Mouse (Mus musculus): ENCODE data around the gene Sumo3. TPM values are rescaled to one million over a fixed set of nuclear protein-coding genes. Genes with fewer than 3 reads are reported as not detected.

The Sumo3 gene
- polyA plus RNA-seq, 1 experiment from 2014 or later = 294 TPM

GRCm38 (mm10) chr10:77604111-77604510 is 1.8 kb upstream of the Sumo3 start:
- Histone ChIP-seq H3K9me3 (ENCODE audit: control insufficient read depth, low read length) (no peaks in the 10 kb centered on the region), H3K4me3 (ENCODE audit: low read length) (no peak overlapping the region), H3K9ac (ENCODE audit: low read depth, low read length) (no peak overlapping the region), H3K27me3 (ENCODE audit: control insufficient read depth, insufficient read depth, low read length) (no peaks in the 10 kb centered on the region), H3K4me2 (replicated peaks; ENCODE audit: low read depth, low read length) (no peak overlapping the region), H3K4me1 (ENCODE audit: control insufficient read depth, insufficient read depth, low read length) (peaks cover 8% of the 10 kb centered on the region; the same call in 1 of the 2 replicates), H3K27ac (ENCODE audit: low read depth, low read length) (no peak overlapping the region), H3K36me3 (ENCODE audit: control insufficient read depth, insufficient read depth, low read length) (peaks cover 2% of the 10 kb centered on the region)
- 92% methylated on average over 6 of the region's 6 CpGs for WGBS
- no peak for ATAC-seq (ENCODE audit: low FRiP score, low TSS enrichment)

DNA sequence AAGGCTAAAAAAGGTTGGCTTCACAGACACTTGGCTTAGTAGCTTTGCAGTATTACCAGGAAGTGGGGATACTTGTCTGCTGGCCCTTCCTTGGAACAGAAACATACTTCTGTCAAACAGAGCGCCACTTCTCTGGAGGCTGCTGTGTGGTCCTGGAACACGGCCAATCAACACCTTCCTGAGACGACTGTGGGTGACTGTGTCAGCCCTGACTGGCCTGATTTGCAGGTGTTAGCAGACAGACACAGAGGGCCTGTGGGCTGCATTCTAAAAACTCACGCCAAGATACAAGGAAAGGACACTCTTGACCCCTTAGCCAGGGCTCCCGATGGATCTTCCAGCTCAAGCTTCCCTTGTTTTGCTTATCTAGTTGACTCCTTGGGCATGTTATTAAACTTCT is 939 bp upstream of the Sumo3 start:
- H3K27ac ChIP-seq (ENCODE audit: low read depth, low read length) = no peak overlapping the region
- H3K4me2 ChIP-seq (replicated peaks; ENCODE audit: low read depth, low read length) = no peak overlapping the region
- H3K9ac ChIP-seq (ENCODE audit: low read depth, low read length) = no peak overlapping the region
- peaks cover 7% of the 10 kb centered on the region; the same call in 1 of the 2 replicates for H3K36me3 ChIP-seq (ENCODE audit: control insufficient read depth, insufficient read depth, low read length)
- ATAC-seq (ENCODE audit: low FRiP score, low TSS enrichment) = no peak
- 84% methylated on average over 5 of the region's 5 CpGs for WGBS
- peaks cover 8% of the 10 kb centered on the region; the same call in 1 of the 2 replicates for H3K4me1 ChIP-seq (ENCODE audit: control insufficient read depth, insufficient read depth, low read length)
- H3K4me3 ChIP-seq (ENCODE audit: low read length) = no peak overlapping the region
- no peaks in the 10 kb centered on the region for H3K27me3 ChIP-seq (ENCODE audit: control insufficient read depth, insufficient read depth, low read length)
- H3K9me3 ChIP-seq (ENCODE audit: control insufficient read depth, low read length) = no peaks in the 10 kb centered on the region

- H3K27ac ChIP-seq (ENCODE audit: low read depth, low read length) = peak overlapping the region; percentile 97
- H3K4me1 ChIP-seq (ENCODE audit: control insufficient read depth, insufficient read depth, low read length) = peaks cover 8% of the 10 kb centered on the region; the same call in 1 of the 2 replicates
- H3K36me3 ChIP-seq (ENCODE audit: control insufficient read depth, insufficient read depth, low read length) = peaks cover 11% of the 10 kb centered on the region
- H3K9me3 ChIP-seq (ENCODE audit: control insufficient read depth, low read length) = no peaks in the 10 kb centered on the region
- peak overlapping the region; percentile 83 for H3K4me3 ChIP-seq (ENCODE audit: low read length)
- peak overlapping the region; percentile 93 for H3K4me2 ChIP-seq (replicated peaks; ENCODE audit: low read depth, low read length)
- peak overlapping the region; percentile 84; the same call in 1 of the 2 replicates for H3K9ac ChIP-seq (ENCODE audit: low read depth, low read length)
- no peaks in the 10 kb centered on the region for H3K27me3 ChIP-seq (ENCODE audit: control insufficient read depth, insufficient read depth, low read length)
- WGBS = 17% methylated on average over 1 of the region's 1 CpGs
- ATAC-seq (ENCODE audit: low FRiP score, low TSS enrichment) = peak; percentile 24; the same call in 1 of the 2 replicates
Observed at GRCm38 (mm10) chr10:77605368-77605767, 529 bp upstream of the Sumo3 start.

DNA sequence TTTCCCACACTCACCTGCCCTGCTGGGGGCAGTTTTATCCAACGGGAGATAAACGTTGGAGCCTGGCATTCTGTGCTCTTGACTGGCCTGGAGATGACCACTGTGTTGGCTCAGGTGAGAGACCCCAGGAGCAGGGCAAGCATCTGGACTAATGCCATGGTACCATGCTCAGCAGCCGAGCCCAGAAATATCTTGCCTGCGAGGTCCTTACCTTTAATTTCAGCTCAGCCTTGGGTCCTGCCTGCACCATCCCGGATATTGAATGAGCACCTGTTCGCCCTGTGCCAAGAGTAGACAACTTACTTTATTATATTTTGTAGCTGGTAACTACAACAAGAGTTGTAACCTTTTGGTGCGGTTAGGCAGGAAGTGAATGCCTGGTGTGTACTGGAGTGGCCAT is 958 bp downstream of the Sumo3 start:
- H3K27ac ChIP-seq (ENCODE audit: low read depth, low read length) = peak overlapping the region; percentile 97
- ATAC-seq (ENCODE audit: low FRiP score, low TSS enrichment) = no peak; the same call in 1 of the 2 replicates
- WGBS = 40% methylated on average over 7 of the region's 7 CpGs

DNA sequence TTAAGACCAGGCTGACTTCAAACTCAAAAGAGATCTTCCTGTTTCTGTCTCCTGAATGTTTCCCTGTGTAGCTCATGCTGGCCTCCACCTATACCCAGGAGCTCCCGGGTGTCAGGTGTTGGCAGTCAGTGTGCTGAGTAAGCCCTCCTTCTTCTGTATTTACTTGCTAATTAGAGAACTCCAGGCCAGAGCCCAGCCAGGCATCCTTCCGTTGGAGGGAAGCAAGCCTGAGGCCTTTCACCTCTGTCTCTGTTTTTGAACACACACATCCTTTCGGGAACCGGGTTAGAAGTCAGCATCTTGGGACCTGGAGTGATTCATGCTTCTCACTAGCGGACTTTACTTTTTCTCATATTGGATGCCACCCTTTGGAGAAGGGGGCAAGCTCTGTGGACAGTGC is 1.5 kb downstream of the Sumo3 start:
- peak overlapping the region; percentile 84; the same call in 1 of the 2 replicates for H3K9ac ChIP-seq (ENCODE audit: low read depth, low read length)
- H3K4me2 ChIP-seq (replicated peaks; ENCODE audit: low read depth, low read length) = peak overlapping the region; percentile 93

More for the DNA sequence above, 958 bp downstream of the Sumo3 start:
- Histone ChIP-seq H3K9me3 (ENCODE audit: control insufficient read depth, low read length) (no peaks in the 10 kb centered on the region), H3K4me1 (ENCODE audit: control insufficient read depth, insufficient read depth, low read length) (peaks cover 8% of the 10 kb centered on the region; the same call in 1 of the 2 replicates), H3K27me3 (ENCODE audit: control insufficient read depth, insufficient read depth, low read length) (no peaks in the 10 kb centered on the region), H3K36me3 (ENCODE audit: control insufficient read depth, insufficient read depth, low read length) (peaks cover 26% of the 10 kb centered on the region), H3K4me2 (replicated peaks; ENCODE audit: low read depth, low read length) (peak overlapping the region; percentile 93), H3K9ac (ENCODE audit: low read depth, low read length) (peak overlapping the region; percentile 84), H3K4me3 (ENCODE audit: low read length) (peak overlapping the region; percentile 83)

GRCm38 (mm10) chr10:77608589-77608988 is 2.7 kb downstream of the Sumo3 start:
- Histone ChIP-seq H3K9ac (ENCODE audit: low read depth, low read length) (no peak overlapping the region), H3K4me1 (ENCODE audit: control insufficient read depth, insufficient read depth, low read length) (peaks cover 8% of the 10 kb centered on the region; the same call in 1 of the 2 replicates), H3K36me3 (ENCODE audit: control insufficient read depth, insufficient read depth, low read length) (peaks cover 40% of the 10 kb centered on the region), H3K27me3 (ENCODE audit: control insufficient read depth, insufficient read depth, low read length) (no peaks in the 10 kb centered on the region), H3K4me3 (ENCODE audit: low read length) (no peak overlapping the region), H3K9me3 (ENCODE audit: control insufficient read depth, low read length) (no peaks in the 10 kb centered on the region), H3K4me2 (replicated peaks; ENCODE audit: low read depth, low read length) (no peak overlapping the region), H3K27ac (ENCODE audit: low read depth, low read length) (no peak overlapping the region)
- 93% methylated on average over 8 of the region's 8 CpGs for WGBS
- no peak for ATAC-seq (ENCODE audit: low FRiP score, low TSS enrichment)

More for the DNA sequence above, 1.5 kb downstream of the Sumo3 start:
- H3K27ac ChIP-seq (ENCODE audit: low read depth, low read length) = 0 out of 2 replicates have a peak overlapping the region, but pooled peaks have one; percentile 17
- peak overlapping the region; percentile 83 for H3K4me3 ChIP-seq (ENCODE audit: low read length)
- peaks cover 30% of the 10 kb centered on the region for H3K36me3 ChIP-seq (ENCODE audit: control insufficient read depth, insufficient read depth, low read length)
- peaks cover 8% of the 10 kb centered on the region; the same call in 1 of the 2 replicates for H3K4me1 ChIP-seq (ENCODE audit: control insufficient read depth, insufficient read depth, low read length)
- no peak for ATAC-seq (ENCODE audit: low FRiP score, low TSS enrichment)
- no peaks in the 10 kb centered on the region for H3K27me3 ChIP-seq (ENCODE audit: control insufficient read depth, insufficient read depth, low read length)
- WGBS = 61% methylated on average over 5 of the region's 5 CpGs
- H3K9me3 ChIP-seq (ENCODE audit: control insufficient read depth, low read length) = no peaks in the 10 kb centered on the region

DNA sequence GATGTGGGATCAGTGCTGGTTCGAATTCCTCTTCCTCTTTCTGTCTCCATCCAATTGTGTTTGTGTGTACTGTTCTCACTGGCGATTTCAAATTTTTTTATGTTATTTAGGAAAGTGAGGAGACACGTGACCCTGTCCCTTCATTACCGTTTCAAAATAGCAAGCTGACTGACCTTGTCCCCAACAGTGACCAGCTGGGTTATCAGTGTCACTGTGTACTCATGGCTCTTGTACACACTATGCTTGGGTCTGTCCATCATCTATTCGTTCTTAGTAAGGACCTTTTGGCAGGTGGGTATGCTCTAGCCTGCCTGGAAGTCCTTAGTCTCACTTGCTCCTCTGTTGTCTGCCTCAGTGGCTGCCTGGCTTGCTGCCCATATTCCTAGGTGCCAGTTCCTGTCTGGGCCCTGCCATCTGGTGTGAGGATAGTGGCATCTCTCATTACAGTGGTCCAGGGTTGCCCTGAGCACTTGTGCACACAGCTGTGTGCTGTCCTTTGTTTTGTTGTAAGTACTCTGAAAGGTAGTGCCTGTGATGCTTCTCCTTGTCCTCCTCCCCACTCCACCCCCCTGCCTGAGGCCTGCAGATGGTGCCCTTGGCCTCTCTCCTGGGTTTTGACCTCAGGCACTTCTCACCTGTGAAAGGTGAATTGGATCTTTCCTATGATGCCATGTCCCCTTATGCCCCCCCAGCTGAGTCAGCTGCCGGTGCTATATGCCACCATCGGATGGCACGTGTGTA is 4.5 kb downstream of the Sumo3 start:
- H3K27ac ChIP-seq (ENCODE audit: low read depth, low read length) = no peak overlapping the region
- no peaks in the 10 kb centered on the region for H3K27me3 ChIP-seq (ENCODE audit: control insufficient read depth, insufficient read depth, low read length)
- peaks cover 8% of the 10 kb centered on the region; the same call in 1 of the 2 replicates for H3K4me1 ChIP-seq (ENCODE audit: control insufficient read depth, insufficient read depth, low read length)
- WGBS = 90% methylated on average over 8 of the region's 8 CpGs
- no peak overlapping the region for H3K4me2 ChIP-seq (replicated peaks; ENCODE audit: low read depth, low read length)
- no peak overlapping the region for H3K4me3 ChIP-seq (ENCODE audit: low read length)
- no peaks in the 10 kb centered on the region for H3K9me3 ChIP-seq (ENCODE audit: control insufficient read depth, low read length)
- ATAC-seq (ENCODE audit: low FRiP score, low TSS enrichment) = no peak
- peaks cover 56% of the 10 kb centered on the region for H3K36me3 ChIP-seq (ENCODE audit: control insufficient read depth, insufficient read depth, low read length)
- no peak overlapping the region for H3K9ac ChIP-seq (ENCODE audit: low read depth, low read length)

DNA sequence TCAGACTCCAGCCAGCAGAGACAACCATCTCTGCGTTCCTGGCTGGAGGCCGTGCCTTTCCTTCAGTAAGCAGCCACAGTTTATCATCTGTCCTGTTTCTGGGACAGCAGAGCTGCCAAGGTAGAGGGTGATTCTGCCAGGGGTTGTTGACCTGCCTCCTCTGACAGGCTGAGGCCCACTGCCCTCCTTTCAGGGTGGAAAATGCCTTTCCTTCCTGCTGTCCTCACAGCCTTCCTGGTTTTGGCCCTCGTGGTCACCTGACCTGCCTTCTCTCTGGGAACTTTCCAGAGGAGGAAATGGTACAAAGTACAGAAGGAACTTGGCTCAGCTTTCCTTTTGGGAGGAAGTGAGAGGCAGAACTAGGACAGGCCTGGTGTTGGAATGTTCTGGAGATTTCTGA is 7.5 kb downstream of the Sumo3 start:
- H3K27me3 ChIP-seq (ENCODE audit: control insufficient read depth, insufficient read depth, low read length) = no peaks in the 10 kb centered on the region
- H3K4me3 ChIP-seq (ENCODE audit: low read length) = no peak overlapping the region
- 0 out of 2 replicates have a peak, but pooled peaks have one; percentile 20 for ATAC-seq (ENCODE audit: low FRiP score, low TSS enrichment)
- 79% methylated on average over 3 of the region's 3 CpGs for WGBS
- no peak overlapping the region for H3K9ac ChIP-seq (ENCODE audit: low read depth, low read length)
- H3K36me3 ChIP-seq (ENCODE audit: control insufficient read depth, insufficient read depth, low read length) = peaks cover 85% of the 10 kb centered on the region
- H3K27ac ChIP-seq (ENCODE audit: low read depth, low read length) = peak overlapping the region; percentile 61; the same call in 1 of the 2 replicates
- H3K9me3 ChIP-seq (ENCODE audit: control insufficient read depth, low read length) = no peaks in the 10 kb centered on the region
- no peaks in the 10 kb centered on the region for H3K4me1 ChIP-seq (ENCODE audit: control insufficient read depth, insufficient read depth, low read length)
- no peak overlapping the region for H3K4me2 ChIP-seq (replicated peaks; ENCODE audit: low read depth, low read length)

GRCm38 (mm10) chr10:77615647-77616046 is 9.8 kb downstream of the Sumo3 start:
- no peaks in the 10 kb centered on the region for H3K4me1 ChIP-seq (ENCODE audit: control insufficient read depth, insufficient read depth, low read length)
- no peak overlapping the region for H3K4me3 ChIP-seq (ENCODE audit: low read length)
- ATAC-seq (ENCODE audit: low FRiP score, low TSS enrichment) = no peak
- peaks cover 73% of the 10 kb centered on the region for H3K36me3 ChIP-seq (ENCODE audit: control insufficient read depth, insufficient read depth, low read length)
- H3K27ac ChIP-seq (ENCODE audit: low read depth, low read length) = no peak overlapping the region
- H3K27me3 ChIP-seq (ENCODE audit: control insufficient read depth, insufficient read depth, low read length) = no peaks in the 10 kb centered on the region
- no peaks in the 10 kb centered on the region for H3K9me3 ChIP-seq (ENCODE audit: control insufficient read depth, low read length)
- no peak overlapping the region for H3K9ac ChIP-seq (ENCODE audit: low read depth, low read length)
- H3K4me2 ChIP-seq (replicated peaks; ENCODE audit: low read depth, low read length) = no peak overlapping the region
- WGBS = 92% methylated on average over 8 of the region's 8 CpGs
